Mouse (Mus musculus): Measurements from ENCODE around the gene Ube2c. TPM values are rescaled to one million over a fixed set of nuclear protein-coding genes. Genes with fewer than 3 reads are reported as not detected.

Ube2c gene
- 100 to 1,000 TPM in 1 of 3 experiments, 10 to 100 TPM in 1, 1 to 10 TPM in 1; 7.9 to 171 (median 15.0) TPM for polyA plus RNA-seq (2017; shearing (Covaris generic))

DNA sequence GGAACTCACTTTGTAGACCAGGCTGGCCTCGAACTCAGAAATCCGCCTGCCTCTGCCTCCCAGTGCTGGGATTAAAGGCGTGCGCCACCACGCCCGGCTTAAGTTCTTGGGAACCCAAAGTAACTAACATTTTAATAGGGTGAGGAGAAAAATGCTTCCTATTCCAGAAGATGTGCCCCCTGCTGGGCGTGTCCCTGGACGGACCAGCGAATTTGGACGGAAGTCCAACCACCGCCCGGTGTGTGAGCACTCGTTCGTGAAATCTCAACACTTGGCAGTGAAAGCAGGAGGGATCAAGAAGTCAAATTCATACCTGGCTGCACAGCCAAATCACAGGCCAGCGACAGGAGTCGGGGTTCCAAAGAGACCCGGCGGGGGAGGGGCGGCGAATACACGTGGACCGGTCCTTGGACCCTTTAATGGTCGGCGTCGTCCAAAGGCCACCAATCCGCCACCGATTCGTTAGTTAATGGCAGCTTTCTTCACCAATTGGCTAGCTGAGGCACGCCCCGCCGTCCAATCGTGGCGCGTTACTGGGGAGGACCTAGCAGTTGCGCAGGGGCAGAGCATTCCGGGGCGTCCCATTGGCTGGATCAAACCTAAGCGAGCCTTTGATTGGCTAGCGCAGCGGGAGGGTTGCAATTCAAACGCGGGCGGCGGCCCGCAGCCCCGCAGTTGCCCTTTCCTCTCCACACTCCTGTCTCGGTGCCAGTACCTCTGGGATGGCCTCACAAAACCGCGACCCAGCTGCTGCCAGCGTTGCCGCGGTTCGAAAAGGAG, at the start of gene Ube2c:
Ube2c (plus strand) TSS at position 641 of the 780 bp plus-strand sequence.
- ATAC-seq = peak; percentile 100

DNA sequence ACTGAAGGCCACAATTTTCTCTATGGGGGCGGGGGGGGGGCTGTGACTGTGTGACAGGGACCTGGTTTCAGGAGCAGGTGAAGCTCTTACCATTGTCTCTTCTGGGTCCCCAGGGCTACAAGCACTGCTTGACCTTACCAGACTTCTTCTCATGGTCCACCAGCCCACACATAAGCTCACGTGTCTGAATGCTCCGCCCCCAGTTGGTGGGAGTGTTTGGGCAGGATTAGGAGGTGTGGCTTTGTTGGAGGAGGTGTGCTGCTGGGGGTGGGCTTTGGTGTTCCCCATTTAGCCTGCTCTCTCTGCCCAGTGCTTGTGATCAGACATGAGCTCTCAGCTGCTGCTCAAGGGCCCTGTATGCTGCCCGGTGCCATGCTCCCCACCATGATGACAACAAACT, 46.4 kb upstream of the Ube2c start:
- ATAC-seq = no peak

DNA sequence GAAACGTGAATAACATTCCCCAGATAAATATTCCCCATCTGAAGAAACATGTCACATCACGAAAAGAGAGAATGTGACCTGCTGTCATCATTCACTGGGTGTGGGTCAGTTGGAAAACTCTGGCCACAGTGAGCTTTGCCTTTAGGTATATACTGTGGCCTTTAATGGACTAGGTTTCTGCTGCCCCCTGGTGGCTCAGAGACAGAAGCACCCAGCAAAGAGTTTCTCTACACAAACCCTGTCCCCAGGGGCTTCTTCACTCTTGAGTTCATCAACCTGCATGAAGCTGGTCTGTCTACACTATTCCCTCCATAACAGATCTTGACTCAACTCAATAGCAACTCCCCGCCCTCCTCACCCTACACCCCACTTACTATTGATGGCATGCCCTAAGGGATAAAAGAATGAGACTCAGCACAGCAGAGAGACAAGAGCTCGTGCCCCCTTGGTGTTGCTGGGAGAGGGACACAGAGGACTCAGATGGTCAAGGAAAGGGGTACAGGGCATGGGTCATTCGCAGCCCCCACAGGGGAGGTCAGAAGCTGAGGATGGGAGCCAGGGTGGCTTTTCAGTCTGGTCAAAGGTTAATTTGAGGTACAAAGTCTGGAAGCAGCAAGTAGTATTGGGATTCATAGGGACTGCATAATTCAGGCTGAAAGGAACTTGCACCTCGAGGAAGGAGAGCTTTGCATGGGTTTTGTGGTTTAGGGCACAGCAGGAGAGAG, 43.6 kb upstream of the Ube2c start:
- peak; percentile 25 for ATAC-seq

DNA sequence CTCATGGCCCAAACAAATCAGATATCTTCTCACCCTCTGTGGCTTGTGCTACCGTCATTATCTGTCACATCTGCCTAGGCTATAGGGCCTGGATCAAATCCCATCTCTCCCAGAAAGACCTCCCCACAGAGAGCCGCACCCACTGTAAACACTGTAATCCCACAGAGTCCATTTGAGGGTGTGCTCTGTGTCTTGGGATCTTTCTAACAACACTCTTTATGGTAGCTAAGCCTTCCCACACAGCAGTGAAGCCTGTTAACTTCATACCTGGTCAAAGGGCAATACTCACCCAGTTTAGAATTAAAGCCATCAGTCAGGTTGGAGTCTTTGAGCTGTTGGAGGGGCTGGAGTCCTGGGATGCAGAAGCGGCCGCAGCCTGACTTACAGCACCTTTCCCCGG, 38.0 kb upstream of the Ube2c start:
- ATAC-seq = no peak

DNA sequence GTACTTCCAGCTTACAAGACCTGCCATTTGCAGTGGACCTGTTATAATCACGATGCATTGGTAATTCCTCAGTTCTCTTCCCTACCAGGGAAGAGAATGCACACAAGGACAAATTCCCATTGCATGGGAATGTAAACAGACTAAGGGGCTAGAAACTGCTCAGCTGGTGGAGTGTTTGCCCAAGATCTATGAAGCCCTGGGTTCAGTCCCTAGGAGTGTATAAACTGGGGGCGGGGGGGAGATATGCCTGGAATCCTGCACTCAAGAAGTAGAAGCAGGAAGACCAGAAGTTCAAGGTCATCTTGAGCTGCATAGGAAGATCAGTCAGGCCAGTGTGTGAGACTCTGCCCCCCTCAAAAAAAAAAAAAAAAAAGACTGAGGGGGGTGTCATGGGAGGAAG, 36.4 kb upstream of the Ube2c start:
- no peak for ATAC-seq

DNA sequence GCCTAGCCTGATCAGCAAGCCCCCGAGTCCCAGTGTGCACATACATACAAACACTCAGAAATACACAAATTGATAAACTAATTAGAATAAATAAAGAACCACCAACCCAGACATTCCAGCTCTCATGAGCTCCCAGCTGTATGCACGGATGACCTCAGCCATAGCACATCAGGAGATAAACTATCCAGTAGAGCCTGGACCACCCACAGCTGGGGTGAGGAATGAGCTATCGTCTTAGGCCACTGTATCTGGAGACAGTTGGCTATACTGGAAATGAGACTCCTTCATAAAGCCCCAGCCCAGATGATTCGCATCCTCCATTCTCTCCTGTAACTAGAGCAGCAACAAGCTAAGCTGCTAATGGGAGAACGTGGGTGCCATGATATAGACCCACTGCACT, 34.9 kb upstream of the Ube2c start:
- ATAC-seq = no peak

DNA sequence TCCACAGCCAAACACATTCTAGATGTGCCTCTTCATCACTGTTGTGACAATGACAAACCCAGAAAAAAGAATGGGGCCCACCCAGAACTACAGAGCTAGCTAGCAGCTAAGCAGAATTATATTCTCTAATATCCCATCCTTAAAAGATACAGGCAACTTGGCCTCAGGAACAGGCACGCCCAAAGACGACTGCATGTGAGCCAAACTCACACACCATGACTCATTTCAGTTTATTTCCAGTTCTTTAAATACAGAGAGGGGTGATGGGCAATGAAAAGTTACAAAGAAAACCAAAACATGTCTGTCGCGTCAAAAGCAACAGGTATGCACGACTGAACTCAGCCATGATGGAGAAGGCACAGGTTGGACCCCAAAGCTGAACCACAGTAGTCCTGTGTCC, 34.3 kb upstream of the Ube2c start:
- ATAC-seq = no peak

DNA sequence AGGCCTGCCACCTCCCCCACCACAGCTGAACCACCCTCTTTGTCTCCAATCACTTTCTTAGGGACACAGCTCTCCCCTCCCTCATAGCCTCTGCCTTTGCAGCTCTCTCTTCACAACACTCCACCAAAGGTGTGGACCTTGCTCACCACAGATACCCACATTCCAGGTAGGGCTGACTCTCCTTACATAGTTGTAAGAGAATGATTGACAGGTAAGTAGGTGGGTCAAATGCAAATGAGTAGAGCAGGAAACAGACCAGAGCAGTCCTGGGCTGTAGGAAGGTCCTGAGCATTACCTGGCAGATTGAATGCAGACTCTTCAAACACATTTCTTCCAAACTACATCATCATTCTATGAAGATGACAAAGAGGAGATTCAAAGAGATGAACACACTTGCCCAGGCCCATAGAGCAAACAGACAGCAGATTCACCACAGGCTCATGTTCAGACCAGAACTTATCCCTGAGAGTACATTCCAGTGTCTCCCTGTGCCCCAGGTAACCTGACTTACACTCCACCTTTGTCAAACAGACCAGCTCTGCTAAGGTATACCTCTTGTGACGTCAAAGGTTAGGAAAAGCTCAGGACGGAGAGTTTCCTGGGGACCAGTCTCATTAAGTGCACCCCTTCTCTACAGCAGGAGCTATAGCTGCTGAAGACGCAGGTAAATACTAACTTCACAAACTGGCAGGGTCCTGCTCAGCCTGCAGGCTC, 32.2 kb upstream of the Ube2c start:
- ATAC-seq = no peak

DNA sequence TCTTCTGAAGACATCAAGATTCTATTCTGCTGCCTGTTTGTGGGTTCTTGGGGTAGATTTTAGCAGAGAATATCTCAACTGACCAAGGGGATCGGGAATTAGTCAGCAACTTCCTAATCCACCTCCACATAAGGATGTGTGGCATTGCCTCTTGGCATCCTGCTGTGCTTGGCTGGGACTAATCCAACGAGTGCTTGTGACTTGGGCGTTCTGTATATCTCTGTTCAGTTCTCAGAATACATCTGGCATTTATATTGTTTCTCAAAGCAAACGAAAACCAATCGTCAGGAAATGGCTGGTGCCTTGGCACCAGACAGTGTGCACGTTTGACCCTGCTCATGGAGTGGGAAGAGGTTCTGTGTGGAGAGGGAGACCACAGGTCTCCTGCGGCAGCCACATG, 29.8 kb upstream of the Ube2c start:
- no peak for ATAC-seq

DNA sequence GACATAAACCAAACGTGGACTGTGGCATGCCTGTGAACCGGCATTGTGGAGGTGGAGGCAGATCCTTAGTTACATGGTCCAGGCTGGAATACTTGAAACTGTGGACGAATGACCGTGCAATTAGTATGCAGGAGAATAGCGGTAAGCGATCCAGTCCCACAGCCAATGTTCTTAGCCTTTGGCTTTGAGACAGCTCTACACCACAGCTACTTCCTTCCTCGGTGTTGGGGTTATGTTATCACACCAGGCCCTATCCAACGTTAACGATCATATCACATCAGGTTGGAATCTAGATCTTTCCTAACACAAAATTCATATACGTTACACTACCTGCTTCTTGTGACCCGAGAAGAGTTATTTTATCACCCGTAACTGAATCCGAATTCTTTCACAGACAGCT, 24.7 kb upstream of the Ube2c start:
- no peak for ATAC-seq

DNA sequence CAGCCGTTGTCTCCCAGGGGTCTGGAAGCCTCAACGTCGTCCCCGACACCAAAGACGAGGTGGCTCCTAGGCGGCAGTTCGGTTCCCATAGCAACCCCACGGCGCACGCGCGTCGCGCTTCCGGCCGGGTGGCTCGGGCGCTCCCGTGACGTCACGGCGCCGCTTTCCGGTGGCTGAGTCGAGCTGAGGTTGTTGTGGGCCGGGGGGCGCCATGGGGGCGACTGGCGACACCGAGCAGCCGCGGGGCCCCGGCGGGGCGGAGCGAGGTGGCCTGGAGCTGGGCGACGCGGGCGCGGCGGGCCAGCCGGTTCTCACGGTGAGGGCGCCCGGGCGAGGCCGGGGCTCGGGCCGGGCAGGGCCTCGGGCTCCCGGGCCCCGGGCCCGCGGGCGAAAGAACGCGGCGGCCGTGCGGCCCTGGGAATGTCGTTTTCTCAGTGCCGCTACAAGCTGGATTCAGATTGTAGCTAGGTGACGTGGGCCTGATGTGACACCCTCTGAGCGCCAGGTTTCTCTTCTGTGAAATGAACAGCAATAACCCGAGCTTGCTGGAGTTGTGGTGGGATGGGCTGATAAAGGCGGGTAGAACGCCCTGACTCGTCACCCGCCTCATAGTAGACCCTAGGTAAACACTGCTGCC, 23.7 kb upstream of the Ube2c start, which contains the start of the genes Wfdc3 and Dnttip1:
Wfdc3 (minus strand) TSS at position 89 of the 637 bp plus-strand sequence.
Dnttip1 (plus strand) TSS at position 141 of the 637 bp plus-strand sequence.
- peak; percentile 97 for ATAC-seq

DNA sequence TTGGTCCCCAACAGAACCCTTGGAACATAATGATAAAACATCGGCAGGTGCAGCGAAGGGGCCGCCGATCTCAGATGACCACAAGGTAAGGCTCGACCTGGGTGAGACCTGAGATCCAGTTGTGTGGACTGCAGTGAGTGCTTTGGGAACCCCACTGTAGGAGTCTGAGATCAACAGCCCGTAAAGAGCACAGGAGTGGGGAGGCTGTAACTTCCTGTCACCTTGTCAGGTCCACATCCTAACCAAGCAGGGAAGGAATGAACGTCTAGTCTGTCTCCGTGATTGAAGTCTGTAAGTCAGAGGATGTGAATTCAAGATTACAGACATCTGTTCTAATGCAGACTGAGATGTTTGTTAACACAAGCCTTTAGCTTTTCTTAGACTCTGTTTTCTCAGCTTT, 23.0 kb upstream of the Ube2c start:
- peak; percentile 59 for ATAC-seq

DNA sequence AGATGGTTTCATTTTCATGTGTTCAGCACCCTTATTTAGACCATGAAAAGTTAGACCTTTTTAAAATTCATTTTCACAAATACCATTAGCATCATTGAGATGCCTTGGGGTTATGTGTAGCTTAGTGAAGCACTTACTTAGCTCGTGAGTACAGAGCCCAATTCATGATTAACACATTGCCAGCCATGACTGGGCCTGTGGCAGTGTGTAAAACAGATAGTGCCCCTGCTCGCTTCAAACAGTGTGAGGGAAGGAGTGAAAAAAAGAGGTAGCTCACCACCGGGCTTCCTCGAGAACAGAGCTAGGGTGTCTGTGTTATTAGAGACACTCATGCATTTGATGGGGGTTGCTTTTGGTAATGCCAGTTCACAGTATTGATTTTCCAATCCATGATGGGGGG, 21.5 kb upstream of the Ube2c start:
- no peak for ATAC-seq

DNA sequence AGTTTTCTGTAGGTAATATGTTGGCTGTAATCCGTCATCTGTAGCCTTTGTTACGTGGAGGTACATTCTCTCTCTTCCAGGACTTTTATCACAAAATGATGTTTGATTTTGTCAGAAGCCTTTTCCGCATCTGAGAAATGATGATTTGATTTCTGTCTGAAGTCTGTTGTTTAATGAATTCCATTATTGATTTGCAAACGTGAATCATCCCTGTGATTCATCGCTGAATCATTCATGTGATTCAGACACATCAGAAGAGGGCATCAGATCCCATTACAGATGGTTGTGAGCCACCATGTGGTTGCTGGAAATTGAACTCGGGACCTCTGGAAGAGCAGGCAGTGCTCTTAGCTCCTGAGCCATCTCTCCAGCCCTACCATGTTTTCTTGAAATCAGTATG, 20.7 kb upstream of the Ube2c start:
- no peak for ATAC-seq

DNA sequence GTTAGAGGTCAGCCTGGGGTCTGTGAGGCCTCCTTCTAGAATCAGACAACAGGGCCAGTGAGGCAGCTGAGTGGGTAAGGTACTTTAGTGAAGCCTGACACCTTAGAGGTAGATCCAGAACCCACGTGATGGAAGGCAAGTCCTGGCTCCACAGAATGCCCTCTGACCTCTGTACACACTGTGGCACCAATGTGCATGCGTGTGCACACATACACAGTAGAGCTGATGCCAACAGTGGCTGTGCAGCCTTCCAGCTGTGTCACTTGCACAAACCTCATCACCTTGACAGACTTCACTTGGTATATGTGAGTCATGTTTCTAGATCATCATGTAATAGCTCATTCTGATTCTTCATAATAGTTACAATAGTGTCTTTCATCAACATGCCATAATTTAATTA, 17.2 kb upstream of the Ube2c start:
- ATAC-seq = no peak

DNA sequence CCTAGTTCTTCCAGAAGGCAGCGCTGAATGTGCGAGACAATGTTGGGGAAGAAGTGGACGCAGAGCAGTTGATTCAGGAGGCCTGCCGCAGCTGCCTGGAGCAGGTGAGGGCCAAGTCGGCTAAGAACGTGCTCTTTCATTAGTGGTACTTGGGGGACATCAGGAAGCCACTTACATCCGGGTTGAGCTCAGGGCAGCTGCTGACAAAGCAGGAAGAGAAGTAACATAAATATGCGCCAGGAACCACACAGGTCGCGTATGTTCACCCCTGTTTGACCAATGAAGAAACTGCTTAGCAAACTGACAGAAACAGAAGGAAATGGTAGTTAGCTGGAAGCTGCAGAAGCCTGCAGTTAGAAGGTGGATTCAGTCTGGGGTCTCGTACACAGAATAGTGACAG, 15.6 kb upstream of the Ube2c start:
- ATAC-seq = no peak

DNA sequence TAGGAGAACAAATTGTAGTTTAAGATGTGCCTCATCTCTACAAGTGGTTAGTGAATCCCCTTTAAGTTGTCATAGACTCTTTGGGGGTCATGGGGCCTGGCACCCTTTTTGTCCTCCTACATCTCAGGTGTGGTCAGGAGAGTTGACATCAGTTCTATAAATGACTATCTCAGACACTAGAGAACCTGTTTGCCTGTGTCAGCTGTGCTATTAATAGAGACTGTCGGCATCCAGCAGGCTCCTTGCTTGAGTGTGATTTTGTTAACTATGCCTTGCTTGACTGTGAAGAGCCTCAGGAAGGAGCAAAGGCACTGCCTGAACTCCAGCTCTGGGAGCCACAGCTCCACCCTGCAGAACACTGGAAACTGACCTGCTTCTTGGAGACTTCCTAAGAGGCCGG, 14.9 kb upstream of the Ube2c start:
- no peak for ATAC-seq

DNA sequence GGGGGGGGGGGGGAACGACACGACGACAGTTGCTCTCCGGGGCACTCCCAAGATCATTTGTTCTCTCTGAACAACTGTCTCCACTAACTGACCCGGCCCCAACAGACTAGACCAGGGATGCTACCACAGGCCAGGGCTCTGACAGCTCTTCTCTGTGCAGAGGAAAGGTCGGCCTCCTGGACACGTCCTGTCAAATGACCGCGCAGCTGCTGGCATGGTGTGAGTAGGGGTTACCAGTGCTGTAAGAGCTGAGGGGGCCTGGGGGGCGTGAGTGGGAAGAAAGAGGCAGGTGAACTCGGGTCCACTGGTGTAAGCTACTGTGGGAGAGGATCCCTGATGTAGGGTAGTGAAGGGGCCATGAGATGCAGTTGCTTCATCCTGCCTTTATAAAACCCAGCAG, 11.9 kb upstream of the Ube2c start:
- no peak for ATAC-seq

DNA sequence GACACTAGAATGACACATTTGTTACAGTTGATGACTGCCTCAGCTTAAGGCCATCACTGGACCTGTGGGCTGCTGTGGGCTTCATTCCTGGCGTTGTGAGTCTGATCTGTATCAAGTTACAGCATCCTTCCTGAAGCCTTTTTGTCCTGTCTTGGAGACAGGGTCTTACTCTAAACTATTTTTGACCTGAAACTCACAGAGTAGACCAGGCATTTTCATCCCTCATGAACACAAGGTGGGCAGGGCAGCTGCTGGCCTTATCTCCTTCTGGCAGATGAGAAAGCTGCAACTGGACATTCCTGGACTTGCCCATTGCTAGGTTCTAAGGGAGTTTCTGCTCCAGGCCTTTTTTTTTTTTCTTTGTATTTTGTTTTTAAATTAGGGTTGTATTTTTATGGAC, 11.0 kb upstream of the Ube2c start:
- ATAC-seq = no peak

DNA sequence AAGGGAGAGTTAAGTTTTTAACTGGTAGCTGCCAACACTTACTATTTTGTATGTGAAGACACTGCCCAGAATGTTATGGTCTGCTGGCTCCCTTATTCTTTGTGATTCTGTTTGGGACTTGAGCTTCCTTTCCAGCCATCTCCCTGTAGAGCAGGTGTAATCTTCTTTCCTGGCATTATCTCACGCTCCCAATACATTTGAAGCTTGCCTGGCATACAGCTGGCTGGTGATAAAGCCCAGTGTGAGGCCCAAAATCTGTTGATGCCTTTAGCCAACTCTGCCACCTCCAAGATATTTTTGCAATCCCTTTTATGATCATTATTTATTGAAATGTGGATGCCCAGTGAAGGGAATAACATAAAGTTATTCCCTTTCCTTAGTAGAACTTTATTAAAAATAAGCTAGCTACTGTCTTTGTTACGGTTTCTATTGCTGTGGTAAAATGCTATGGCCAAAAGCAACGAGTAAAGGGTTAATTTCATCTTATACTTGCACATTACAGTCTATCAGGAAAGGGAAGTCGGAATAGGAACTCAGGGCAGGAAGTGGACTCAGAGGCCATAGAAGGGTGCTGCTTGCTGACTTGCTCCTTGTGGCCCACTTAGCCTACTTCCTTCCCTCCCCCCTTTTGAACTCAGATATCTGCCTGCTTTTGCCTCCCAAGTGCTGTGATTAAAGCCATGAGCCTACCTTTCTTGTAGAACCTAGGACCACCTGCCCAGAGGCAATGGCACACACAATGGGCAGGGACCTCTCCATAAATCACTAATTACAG, 9.5 kb upstream of the Ube2c start:
- ATAC-seq = no peak

DNA sequence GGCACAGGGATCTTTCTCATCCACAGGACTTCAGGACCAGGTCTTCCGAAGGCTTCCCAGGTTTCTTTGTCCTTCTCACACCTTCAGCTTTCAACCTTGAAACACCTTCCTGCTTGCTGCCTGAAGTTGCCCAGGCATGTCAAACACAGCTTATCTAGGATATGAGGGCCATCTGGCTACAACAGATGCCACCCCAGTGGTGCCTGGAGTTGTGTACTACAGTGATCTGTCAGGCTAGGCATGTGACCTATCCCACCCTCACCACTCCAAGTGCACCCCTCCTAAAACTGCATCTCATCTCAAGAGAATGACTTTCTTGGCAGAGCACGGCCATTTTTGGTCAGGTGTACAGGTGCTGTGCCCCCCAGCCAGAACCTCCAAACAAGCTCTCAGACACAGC, 8.2 kb upstream of the Ube2c start:
- ATAC-seq = no peak

DNA sequence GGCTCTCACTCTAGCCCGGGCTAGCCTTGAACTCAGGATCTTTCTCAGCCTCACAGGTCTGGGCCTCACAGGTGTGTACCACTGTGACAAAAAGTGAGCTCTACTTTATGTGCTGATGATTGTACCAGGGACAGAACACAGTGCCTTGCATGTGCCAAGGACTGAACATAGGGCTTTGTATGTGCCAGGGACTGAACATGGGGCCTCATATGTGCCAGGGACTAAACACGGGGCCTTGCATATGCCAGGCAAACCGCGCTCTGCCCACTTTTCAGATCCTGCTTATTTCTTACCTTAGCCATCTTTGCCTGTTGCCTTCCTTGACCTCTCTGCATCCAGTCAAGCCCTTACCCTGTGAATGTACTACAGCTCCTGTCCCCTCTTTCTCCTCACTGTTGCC, 7.7 kb upstream of the Ube2c start:
- no peak for ATAC-seq

All from inflammation-experienced regulatory T-cells, adult 6 months (primary cell).